Mouse (Mus musculus) granulocyte monocyte progenitor cell, adult 5-6 weeks (primary cell): Measurements from ENCODE around the gene Mllt10. TPM values are rescaled to one million over a fixed set of nuclear protein-coding genes. Genes with fewer than 3 reads are reported as not detected.

Experiments used
- ATAC-seq: replicated peaks from 2 replicates; pipeline ENCODE4 v1.8.0; 2016; ENCODE audit warnings: mild to moderate bottlenecking, moderate TSS enrichment, inconsistent platforms; ENCODE audit not compliant: poor library complexity, severe bottlenecking
- total RNA-seq, 2 experiments: library from RNA; stranded (forward) in 1 of 2; stranded (reverse) in 1 of 2; fragments of 200-712, 200-1000 nt in 1 of 2; fragments of >200 nt in 1 of 2; fragmentation: Nextera tagmentation in 1 of 2; gene quantifications; 2 replicates each; pipeline ENCODE4 v1.2.3; 2014 to 2017

The Mllt10 gene
- total RNA-seq (2014; fragmentation: Nextera tagmentation) (76.1 and 128 TPM in 2 replicates), total RNA-seq (2017) (51.8 and 65.0 TPM in 2 replicates)

- ATAC-seq = no peak
Measured at GRCm38 (mm10) chr2:18055016-18055928, at the start of gene Mllt10. Mllt10 (plus strand) TSS chr2:18055237.

DNA sequence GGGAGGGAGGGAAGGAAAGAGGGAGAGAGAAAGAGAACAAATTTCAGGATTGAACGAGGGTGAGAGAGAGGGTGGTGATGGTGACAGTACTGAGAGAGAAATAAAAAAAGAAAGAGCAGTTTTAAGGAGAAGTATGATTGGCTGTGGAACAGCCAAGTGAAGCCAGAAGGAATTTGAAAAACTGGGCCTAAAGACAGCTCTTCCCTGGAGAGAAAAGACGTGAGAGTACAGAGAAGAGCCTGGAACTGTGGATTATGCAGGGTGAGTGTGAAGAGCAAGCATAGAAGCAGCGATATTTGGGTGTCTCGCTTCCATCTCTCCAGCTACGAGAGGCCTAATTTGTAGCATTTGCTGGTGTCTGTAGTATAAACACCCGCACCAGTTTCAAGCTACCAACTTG is 43.8 kb upstream of the Mllt10 start:
- no peak for ATAC-seq

DNA sequence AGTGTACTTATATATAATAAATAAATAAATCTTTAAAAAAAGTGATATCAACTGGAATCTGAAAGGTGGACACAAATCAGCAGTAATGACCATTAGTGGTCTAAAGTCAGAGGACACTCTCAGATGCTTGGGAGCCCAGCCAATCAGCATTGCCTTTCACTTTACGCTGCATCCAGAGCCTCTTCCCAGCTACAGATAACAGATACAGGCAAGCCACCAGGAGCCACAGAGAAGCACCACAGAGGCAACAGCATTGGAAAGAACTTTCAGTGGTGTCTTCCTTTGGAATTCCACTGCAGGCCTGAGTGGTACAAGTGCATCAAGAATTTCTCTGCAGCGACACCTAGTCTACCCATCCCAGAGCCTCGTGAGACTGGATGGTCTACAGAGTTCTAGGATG is 42.2 kb upstream of the Mllt10 start:
- ATAC-seq = no peak

GRCm38 (mm10) chr2:18015581-18015980 is 39.5 kb upstream of the Mllt10 start:
- no peak for ATAC-seq

- no peak for ATAC-seq
Measured at GRCm38 (mm10) chr2:18016639-18017038, 38.4 kb upstream of the Mllt10 start.

DNA sequence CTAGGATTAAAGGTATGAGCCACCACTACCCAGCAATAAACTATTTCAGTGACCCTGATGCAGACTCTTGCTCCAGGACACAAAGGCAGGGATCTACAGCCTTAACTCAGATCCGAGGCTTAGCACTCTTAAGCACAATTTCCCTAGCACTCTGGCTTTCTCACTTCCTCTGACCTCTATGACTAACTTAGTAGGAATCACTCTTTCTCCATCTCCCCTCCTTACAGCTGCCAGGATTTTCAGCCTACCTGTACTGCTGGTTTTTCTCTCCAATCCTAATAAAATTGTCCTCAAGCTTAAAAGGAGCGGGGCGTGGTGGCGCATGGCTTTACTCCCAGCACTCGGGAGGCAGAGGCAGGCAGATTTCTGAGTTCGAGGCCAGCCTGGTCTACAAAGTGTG is 37.7 kb upstream of the Mllt10 start:
- ATAC-seq = no peak

DNA sequence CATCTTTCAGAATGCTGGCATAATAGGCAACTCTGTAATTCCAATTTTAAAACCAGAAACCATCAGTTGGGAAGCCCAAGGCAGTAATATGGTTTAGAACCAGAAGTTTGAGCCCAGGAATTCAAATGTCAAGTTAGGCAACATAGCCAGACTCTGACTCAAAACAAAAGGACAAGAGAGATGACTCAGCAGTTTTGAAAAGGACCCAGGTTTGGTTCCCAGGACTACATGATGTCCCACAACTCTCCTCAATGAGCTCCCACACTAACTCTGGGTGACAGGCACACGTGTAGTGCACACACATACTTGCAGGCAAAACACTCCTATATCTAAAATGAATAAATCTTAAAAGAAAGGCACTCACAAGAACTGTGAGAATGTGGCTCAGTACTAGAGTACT is 35.9 kb upstream of the Mllt10 start:
- ATAC-seq = no peak

DNA sequence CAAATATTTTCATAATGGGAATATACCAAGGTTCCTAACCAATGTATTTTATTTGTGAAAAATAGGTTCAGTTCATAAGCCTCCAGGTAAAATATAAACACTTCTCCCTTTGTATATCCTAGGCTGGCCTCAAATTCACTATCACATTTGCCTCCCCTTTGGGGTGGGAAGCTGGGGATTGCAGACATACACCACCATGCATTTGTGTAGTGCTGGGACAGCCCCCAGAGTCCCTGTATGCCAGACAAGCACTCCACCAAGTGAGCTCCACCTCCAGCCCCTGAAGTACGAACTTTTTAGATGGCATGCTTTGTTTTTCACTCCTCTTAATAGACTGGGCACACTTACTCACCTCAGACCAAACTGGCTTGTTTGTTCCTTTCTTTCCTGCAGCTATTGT is 32.2 kb upstream of the Mllt10 start:
- ATAC-seq = no peak

- ATAC-seq = no peak
Measured at GRCm38 (mm10) chr2:18025116-18025515, 29.9 kb upstream of the Mllt10 start.

- ATAC-seq = no peak
Measured at GRCm38 (mm10) chr2:18025781-18026115, 29.3 kb upstream of the Mllt10 start.

- ATAC-seq = peak; percentile 19
Measured at GRCm38 (mm10) chr2:18026116-18026947, 28.7 kb upstream of the Mllt10 start.

GRCm38 (mm10) chr2:18027448-18028139 is 27.4 kb upstream of the Mllt10 start:
- peak; percentile 83 for ATAC-seq

GRCm38 (mm10) chr2:18028140-18029021 is 26.7 kb upstream of the Mllt10 start:
- peak; percentile 31 for ATAC-seq

DNA sequence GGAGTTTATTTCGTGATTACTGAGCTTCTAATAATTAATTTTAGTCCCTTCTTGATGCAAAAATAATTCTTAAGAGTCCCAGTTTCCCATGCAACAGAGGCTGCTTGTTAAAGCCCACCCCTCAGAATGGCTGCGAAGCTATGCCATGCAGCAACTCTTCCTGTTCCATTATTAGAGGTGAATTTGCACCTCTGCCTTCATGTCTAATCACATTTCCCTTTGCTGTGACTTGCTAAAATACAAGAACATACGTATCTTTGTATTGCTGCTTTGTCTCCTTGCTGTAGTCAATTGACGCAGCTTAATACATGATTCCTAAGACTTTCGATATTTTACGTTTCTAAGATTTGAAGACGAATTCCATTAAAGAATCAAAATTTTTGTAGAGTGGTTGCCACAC is 25.4 kb upstream of the Mllt10 start:
- no peak for ATAC-seq

- no peak for ATAC-seq
Measured at GRCm38 (mm10) chr2:18030581-18030980, 24.5 kb upstream of the Mllt10 start.

- no peak for ATAC-seq
Measured at GRCm38 (mm10) chr2:18031271-18031821, 23.7 kb upstream of the Mllt10 start.

- ATAC-seq = no peak
Measured at GRCm38 (mm10) chr2:18031831-18032537, 23.1 kb upstream of the Mllt10 start.

- ATAC-seq = no peak
Measured at GRCm38 (mm10) chr2:18032538-18032895, 22.5 kb upstream of the Mllt10 start.
